Mouse (Mus musculus): Measurements from ENCODE around the gene Pax2. TPM values are rescaled to one million over a fixed set of nuclear protein-coding genes. Genes with fewer than 3 reads are reported as not detected.

Gene Pax2
- polyA plus RNA-seq, 1 experiment from 2014 or later, result not detected

- Histone ChIP-seq H3K27me3 (replicated peaks) (peaks cover 99% of the 10 kb centered on the region), H3K9ac (no peak overlapping the region), H3K9me3 (replicated peaks) (no peaks in the 10 kb centered on the region), H3K4me3 (no peak overlapping the region), H3K27ac (no peak overlapping the region), H3K4me1 (peaks cover 11% of the 10 kb centered on the region; the same call in 1 of the 2 replicates), H3K36me3 (no peaks in the 10 kb centered on the region), H3K4me2 (no peak overlapping the region)
- 2% methylated on average over 37 of the region's 37 CpGs for WGBS (ENCODE audit: insufficient replicate concordance)
- no peak for ATAC-seq
Measured at GRCm38 (mm10) chr19:44759531-44760118, 3.8 kb downstream of the Pax2 start.

- Histone ChIP-seq H3K9me3 (replicated peaks) (no peaks in the 10 kb centered on the region), H3K36me3 (no peaks in the 10 kb centered on the region), H3K27ac (no peak overlapping the region), H3K9ac (no peak overlapping the region), H3K4me1 (peaks cover 11% of the 10 kb centered on the region; the same call in 1 of the 2 replicates), H3K4me3 (no peak overlapping the region), H3K4me2 (no peak overlapping the region), H3K27me3 (replicated peaks) (peaks cover 99% of the 10 kb centered on the region)
- no peak for ATAC-seq
- WGBS (ENCODE audit: insufficient replicate concordance), result 3% methylated on average over 39 of the region's 39 CpGs
Measured at GRCm38 (mm10) chr19:44760259-44761131, 4.7 kb downstream of the Pax2 start.

DNA sequence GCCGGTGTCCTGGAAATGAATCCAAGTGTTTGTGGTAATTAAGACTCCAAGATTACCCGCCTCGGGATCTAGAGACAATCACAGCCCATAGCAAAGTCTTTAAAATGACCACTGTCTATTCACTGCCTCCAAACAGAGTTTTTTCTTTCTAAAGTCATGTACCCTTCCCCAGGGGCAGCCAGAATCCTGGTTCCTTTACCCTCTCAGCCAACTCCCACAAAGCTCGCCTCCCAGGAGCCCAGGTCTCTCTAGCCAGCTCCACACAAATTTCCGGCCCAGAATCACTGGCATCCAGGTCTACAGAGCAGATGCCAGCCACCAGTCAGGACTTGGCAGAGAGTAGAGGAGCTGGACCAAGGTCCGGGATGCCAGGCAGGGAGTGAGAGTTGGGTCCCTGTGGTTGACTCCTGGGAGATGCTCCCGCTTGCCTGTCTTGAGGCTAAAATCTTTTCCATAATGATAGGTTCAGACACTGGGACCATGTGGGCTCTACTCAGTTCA lies 6.3 kb downstream of the Pax2 start:
- peaks cover 1% of the 10 kb centered on the region; the same call in 1 of the 2 replicates for H3K4me1 ChIP-seq
- 34% methylated on average over 7 of the region's 7 CpGs for WGBS (ENCODE audit: insufficient replicate concordance)
- no peak overlapping the region for H3K4me2 ChIP-seq
- peaks cover 98% of the 10 kb centered on the region for H3K27me3 ChIP-seq (replicated peaks)
- H3K4me3 ChIP-seq, result no peak overlapping the region
- no peaks in the 10 kb centered on the region for H3K36me3 ChIP-seq
- H3K9ac ChIP-seq, result no peak overlapping the region
- no peak overlapping the region for H3K27ac ChIP-seq
- H3K9me3 ChIP-seq (replicated peaks), result no peaks in the 10 kb centered on the region
- ATAC-seq, result no peak

GRCm38 (mm10) chr19:44770268-44771050 lies 14.6 kb downstream of the Pax2 start:
- ATAC-seq, result no peak
- no peak overlapping the region for H3K27ac ChIP-seq
- 39% methylated on average over 6 of the region's 6 CpGs for WGBS (ENCODE audit: insufficient replicate concordance)
- H3K9me3 ChIP-seq (replicated peaks), result no peaks in the 10 kb centered on the region
- no peak overlapping the region for H3K9ac ChIP-seq
- H3K4me2 ChIP-seq, result no peak overlapping the region
- H3K4me3 ChIP-seq, result no peak overlapping the region
- no peaks in the 10 kb centered on the region for H3K4me1 ChIP-seq
- H3K27me3 ChIP-seq (replicated peaks), result peaks cover 51% of the 10 kb centered on the region
- no peaks in the 10 kb centered on the region for H3K36me3 ChIP-seq

- no peak for ATAC-seq
- Histone ChIP-seq H3K27ac (no peak overlapping the region), H3K27me3 (replicated peaks) (peaks cover 42% of the 10 kb centered on the region), H3K9ac (no peak overlapping the region), H3K36me3 (no peaks in the 10 kb centered on the region), H3K9me3 (replicated peaks) (no peaks in the 10 kb centered on the region), H3K4me3 (no peak overlapping the region), H3K4me2 (no peak overlapping the region), H3K4me1 (no peaks in the 10 kb centered on the region)
- WGBS (ENCODE audit: insufficient replicate concordance), result 66% methylated on average over 13 of the region's 13 CpGs
Measured at GRCm38 (mm10) chr19:44771499-44771898, 15.7 kb downstream of the Pax2 start.

DNA sequence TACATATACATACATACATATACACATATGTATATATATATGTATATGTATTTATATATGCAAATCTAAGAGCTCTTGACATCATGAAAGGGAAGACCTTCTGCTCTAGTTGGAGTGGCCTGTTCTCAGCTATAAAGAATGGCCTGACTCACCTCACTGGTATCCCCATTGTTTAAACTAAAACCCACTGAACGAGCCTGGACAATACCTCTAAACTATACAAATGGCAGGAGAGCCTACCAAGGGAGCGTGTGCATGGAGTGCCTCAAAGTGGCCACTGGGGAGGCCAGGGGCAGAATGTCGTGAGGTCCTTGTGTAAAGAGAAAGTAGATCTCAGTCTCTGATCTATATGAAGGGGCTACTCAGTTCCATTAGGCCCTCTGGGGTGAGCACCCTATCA lies 26.1 kb downstream of the Pax2 start:
- Histone ChIP-seq H3K27ac (no peak overlapping the region), H3K9me3 (replicated peaks) (no peaks in the 10 kb centered on the region), H3K4me3 (no peak overlapping the region), H3K9ac (no peak overlapping the region), H3K4me1 (no peaks in the 10 kb centered on the region), H3K36me3 (no peaks in the 10 kb centered on the region), H3K27me3 (replicated peaks) (peaks cover 34% of the 10 kb centered on the region), H3K4me2 (no peak overlapping the region)
- WGBS (ENCODE audit: insufficient replicate concordance), result 38% methylated on average over 3 of the region's 3 CpGs
- ATAC-seq, result no peak

GRCm38 (mm10) chr19:44784391-44784790 lies 28.5 kb downstream of the Pax2 start:
- Histone ChIP-seq H3K4me3 (no peak overlapping the region), H3K36me3 (no peaks in the 10 kb centered on the region), H3K4me1 (no peaks in the 10 kb centered on the region), H3K9ac (no peak overlapping the region), H3K27me3 (replicated peaks) (peaks cover 44% of the 10 kb centered on the region), H3K4me2 (no peak overlapping the region), H3K9me3 (replicated peaks) (no peaks in the 10 kb centered on the region), H3K27ac (no peak overlapping the region)
- WGBS (ENCODE audit: insufficient replicate concordance), result 31% methylated on average over 4 of the region's 4 CpGs
- no peak for ATAC-seq

DNA sequence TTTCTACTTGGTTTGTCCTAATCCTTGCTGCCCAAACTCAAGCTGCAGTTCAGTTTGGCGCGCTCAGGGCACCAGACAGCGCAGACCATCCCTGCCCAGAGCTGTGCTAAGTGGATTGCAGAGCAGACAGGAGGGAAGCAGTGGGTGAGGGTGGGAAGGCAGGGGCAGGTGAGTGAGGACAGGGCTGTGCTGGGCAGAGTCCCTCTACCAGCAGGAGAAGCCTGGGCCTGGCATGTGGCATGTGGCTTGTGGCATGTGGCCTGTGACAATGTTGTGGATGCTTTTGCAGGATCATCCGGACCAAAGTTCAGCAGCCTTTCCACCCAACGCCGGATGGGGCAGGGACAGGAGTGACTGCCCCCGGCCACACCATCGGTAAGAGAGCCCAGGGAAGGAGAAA lies 32.6 kb downstream of the Pax2 start:
- no peaks in the 10 kb centered on the region for H3K9me3 ChIP-seq (replicated peaks)
- H3K4me1 ChIP-seq, result no peaks in the 10 kb centered on the region
- no peak overlapping the region for H3K9ac ChIP-seq
- H3K27ac ChIP-seq, result no peak overlapping the region
- no peak overlapping the region for H3K4me3 ChIP-seq
- no peak overlapping the region for H3K4me2 ChIP-seq
- peaks cover 55% of the 10 kb centered on the region for H3K27me3 ChIP-seq (replicated peaks)
- no peaks in the 10 kb centered on the region for H3K36me3 ChIP-seq
- 64% methylated on average over 8 of the region's 8 CpGs for WGBS (ENCODE audit: insufficient replicate concordance)
- ATAC-seq, result no peak

DNA sequence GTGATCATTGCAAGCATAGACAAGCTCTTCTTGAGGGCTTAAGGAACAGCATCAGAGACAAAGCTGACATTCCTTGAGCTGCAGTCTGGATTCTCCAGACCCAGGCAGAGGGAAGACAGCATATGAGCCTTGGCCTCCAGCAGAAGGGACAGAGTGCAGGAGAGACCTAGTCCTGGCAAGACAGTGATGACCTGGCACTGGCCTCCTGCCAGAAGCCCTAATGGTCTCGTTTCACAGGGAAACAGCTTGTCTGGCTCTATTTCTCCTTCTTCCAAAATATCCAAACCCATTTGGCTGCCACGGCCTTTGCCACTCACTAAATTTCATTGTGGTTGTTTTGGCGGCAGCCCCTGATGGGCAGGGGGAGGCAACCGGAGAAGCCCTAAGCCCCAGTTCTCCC lies 36.1 kb downstream of the Pax2 start:
- Histone ChIP-seq H3K4me2 (no peak overlapping the region), H3K36me3 (no peaks in the 10 kb centered on the region), H3K4me1 (no peaks in the 10 kb centered on the region), H3K27ac (no peak overlapping the region), H3K4me3 (no peak overlapping the region), H3K9ac (no peak overlapping the region), H3K27me3 (replicated peaks) (peaks cover 35% of the 10 kb centered on the region), H3K9me3 (replicated peaks) (no peaks in the 10 kb centered on the region)
- no peak for ATAC-seq
- WGBS (ENCODE audit: insufficient replicate concordance), result 71% methylated on average over 4 of the region's 4 CpGs

GRCm38 (mm10) chr19:44797110-44798060 lies 41.5 kb downstream of the Pax2 start:
- Histone ChIP-seq H3K4me1 (no peaks in the 10 kb centered on the region), H3K4me2 (no peak overlapping the region), H3K27ac (no peak overlapping the region), H3K9me3 (replicated peaks) (no peaks in the 10 kb centered on the region), H3K36me3 (no peaks in the 10 kb centered on the region), H3K9ac (no peak overlapping the region), H3K4me3 (no peak overlapping the region), H3K27me3 (replicated peaks) (peaks cover 42% of the 10 kb centered on the region)
- ATAC-seq, result no peak
- 13% methylated on average over 21 of the region's 21 CpGs for WGBS (ENCODE audit: insufficient replicate concordance)

- Histone ChIP-seq H3K36me3 (no peaks in the 10 kb centered on the region), H3K9ac (no peak overlapping the region), H3K4me2 (no peak overlapping the region), H3K27me3 (replicated peaks) (peaks cover 50% of the 10 kb centered on the region), H3K27ac (no peak overlapping the region), H3K4me1 (no peaks in the 10 kb centered on the region), H3K4me3 (no peak overlapping the region), H3K9me3 (replicated peaks) (no peaks in the 10 kb centered on the region)
- WGBS (ENCODE audit: insufficient replicate concordance), result 76% methylated on average over 6 of the region's 6 CpGs
- ATAC-seq, result no peak
Measured at GRCm38 (mm10) chr19:44798731-44799130, 42.9 kb downstream of the Pax2 start.

Data from liver, embryonic 12.5 days (tissue).